Mouse (Mus musculus) cerebellum, postnatal 4 days (tissue): ENCODE data around the gene Robo3.

Experiments
- DNase-seq, 2 experiments: peaks; one replicate each; pipeline ENCODE4 v3.0.0; 2022; ENCODE audit warnings: low spot score in 2 of 2, mixed read lengths in 1 of 2

The Robo3 gene

DNA sequence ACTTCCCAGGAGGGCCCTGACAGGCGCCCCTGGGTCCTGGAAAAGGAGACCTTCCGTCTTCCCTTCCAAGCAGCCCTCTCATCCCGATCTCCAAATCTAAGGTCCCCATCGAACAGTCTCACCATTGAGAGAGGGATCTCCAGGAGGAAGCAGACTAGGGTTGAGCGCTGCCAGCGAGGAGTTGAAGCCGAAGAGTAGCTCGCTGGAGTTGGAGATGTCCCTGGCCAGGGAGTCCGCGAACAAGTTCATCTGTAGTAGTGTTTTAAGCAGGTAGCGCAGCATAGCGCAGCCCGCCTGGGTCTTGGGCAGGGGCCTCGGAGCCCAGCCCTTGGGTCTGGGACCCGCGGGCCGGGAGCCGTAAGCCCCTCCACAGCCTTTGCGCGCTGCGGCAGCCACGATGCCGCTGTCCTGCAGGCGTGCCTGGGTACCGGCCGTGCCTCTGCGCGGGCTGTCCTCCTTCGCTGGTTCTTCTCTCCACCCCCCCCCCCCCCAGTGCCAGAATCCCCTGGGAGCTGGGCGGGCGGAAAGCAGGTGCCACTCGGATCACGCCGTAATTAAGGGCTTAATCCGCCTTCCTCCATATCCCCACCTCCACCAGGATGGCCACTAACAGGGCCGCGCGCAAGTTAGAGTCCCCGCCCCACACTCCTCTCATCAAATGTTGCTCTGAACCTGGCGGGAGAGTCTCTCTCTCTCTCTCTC lies at the start of gene Robo3:
Robo3 (minus strand) TSS at position 527 of the 702 bp plus-strand sequence.
- DNase-seq, result no peak

DNA sequence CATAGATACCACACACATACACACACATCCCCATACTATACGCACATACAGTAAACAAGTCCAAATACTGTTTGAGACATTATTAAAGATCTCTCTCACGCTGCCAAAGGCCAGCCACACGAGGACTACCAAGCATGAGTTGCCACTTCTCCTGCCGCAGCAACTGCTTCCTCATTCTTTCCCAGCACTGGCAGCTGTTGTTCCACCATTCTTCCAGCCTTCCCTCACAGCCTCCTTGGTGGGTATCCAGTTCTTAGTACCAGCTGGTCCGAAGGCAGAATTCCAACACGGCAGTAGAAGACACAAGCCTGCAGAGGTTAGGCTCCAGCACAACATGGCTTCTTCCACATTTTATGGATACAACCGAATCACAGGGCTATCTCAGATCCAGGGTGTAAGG lies 41.9 kb upstream of the Robo3 start:
- DNase-seq, result no peak

DNA sequence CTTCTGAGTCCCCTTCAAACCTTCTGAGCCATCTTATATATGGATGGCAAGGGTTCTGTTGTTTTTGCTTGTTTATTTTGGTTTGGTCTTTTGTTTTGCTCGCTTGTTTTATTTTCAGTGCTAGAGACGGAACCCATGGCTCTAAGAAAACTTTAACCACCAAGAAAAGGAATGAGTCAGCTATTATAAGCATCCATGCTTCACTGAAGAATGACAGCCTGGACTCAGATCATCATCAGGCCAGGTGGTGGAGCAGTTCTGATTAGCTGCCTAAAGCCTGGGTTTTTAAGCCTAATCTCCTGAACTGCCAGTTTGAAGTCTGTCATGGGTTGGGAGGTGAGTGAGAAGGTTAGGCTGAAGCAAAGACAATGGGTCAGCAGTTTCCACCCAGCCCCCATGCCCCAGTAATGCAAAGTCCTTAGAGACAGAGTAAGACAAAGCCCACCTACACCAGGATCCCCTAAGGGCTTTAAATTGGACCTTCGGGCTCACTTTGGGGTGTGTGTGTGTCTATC lies 40.6 kb upstream of the Robo3 start:
- DNase-seq, result no peak

DNA sequence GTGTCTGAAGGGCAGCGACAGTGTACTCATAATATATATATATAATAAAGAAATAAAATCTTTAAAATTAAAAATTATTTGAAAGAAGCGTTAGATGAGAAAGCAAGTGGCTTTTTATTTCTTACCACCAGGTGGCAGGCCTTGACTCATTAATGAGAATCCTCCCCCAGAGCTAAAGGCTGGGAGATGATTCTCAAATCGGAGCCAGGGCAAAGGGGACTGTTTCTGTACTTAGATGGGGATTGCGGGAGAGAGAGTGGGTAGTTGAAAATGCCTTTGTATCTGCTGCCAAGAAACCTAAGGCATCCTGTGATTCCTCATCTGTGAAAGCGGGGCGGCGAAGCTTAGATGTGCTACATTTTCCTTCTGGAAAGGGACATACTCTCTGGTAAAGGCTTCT lies 29.7 kb upstream of the Robo3 start:
- peak in 1 of 2 experiments; percentile 43 for DNase-seq

DNA sequence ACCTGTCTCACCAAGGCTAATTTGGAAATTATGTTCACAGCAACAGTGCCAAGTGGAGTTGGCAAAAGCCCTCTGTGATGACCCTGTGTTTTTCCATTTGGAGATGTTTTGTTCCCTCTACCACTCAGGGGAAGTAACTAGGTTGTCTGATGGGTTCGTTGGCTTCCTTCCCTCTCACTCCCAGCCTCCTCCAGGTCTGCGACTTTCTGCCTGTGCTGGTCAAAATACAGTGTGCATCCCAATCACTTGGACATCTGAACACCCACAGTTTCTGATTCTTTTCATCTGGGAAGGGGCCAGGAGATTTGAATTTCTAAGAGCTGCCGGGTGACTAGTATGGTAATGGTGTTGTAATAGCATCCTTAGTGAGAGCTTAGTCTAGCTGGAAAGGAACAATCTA lies 28.5 kb upstream of the Robo3 start:
- no peak for DNase-seq

DNA sequence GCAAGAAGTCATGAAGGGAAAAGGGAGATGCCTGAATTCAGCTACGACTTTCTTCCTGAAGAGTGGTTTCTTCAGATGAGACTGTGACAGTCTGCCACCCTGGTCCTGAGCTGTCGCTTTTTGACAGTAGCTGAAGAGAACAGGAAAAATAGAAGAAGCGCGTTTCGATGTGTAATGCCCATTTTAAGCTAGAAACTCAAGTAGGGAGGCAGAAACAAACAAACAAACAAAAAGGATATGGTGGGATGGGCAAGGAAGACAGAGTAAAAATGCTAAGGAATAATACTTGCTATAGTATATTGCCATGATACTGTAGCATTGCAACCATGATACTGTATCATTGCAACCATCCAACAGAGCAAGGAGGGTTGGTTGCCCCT lies 27.9 kb upstream of the Robo3 start:
- no peak for DNase-seq

DNA sequence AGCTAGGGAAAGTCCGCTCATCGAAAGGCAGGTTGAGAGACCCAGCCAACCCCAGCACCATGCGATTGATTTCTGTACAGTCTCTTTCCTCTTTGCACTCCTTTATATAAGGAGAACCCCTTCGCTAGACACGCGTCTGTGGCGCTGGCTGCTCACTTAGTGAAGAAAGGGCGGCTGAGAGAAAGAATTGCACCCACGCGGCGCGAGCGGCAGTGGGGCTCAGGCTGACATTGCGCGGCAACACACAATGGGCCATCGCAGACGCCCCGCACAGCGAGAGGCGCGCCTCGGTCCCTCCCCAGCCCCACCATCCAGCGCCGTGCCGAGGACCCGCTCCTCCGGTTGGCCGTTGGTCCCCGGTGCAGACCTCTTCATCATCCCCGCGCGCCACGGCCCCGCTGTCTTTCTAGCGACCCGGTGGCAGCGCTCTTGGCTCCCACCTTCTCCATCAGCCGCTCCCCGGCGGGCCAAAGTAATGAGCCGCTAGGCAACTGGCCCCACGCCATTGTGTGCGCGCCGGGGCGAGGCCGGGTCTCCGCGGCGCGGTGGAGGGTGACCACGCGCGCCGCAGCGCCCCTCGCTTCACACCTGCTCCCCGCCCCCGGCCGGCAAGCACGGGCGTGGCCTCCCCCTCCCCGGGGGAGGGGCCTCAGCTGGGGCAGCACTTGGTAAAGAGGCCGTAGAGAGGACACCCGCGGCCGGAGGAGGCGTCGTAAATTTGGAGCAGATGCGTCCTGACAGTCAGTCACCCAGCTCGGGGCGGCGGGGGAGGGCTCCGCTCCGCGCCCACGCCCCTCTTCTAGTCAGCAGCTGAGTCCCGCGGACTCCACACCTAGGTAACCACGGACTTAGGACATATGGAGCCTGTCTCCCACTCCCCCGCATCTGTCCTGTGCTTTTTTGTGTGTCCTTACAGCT lies 27.3 kb upstream of the Robo3 start:
- DNase-seq, result peak; percentile 32 to 49

DNA sequence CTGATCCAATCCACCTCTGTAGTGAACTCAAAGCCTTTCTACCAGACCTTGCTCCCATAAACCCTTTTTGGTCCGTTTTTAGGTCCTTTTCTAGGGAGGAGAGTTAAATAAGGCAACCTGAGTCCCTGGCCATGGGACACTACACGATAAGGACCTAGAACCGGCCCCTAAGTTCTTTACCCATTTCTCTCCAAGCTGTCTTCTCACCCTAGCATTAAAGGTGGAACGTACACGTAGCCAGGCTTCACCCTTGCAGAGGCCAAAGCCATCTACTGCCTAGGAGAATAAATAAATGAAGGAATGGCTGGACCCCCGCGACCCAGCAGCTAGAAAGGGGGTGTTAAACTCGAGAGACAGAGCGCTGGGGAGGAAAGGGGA lies 26.6 kb upstream of the Robo3 start:
- no peak for DNase-seq

DNA sequence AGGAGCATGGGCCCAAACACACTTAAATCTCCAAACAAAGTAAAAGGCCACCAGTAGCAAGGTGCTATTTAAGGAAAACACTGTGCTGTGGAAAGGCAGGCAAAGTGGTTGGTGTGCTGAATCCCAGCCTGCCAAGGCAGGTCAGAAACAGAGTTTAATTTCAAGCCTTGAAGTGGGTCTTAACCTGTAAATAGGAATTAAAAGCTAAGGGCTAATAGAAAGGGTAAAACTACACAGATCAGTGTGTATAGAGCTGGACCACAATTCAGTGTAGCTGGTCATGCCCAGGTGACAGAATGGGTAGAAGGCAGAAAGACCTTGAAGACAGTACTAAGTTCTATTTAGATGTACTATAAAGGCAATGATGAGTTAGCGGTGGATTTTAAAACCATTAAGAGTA lies 24.1 kb upstream of the Robo3 start:
- no peak for DNase-seq

DNA sequence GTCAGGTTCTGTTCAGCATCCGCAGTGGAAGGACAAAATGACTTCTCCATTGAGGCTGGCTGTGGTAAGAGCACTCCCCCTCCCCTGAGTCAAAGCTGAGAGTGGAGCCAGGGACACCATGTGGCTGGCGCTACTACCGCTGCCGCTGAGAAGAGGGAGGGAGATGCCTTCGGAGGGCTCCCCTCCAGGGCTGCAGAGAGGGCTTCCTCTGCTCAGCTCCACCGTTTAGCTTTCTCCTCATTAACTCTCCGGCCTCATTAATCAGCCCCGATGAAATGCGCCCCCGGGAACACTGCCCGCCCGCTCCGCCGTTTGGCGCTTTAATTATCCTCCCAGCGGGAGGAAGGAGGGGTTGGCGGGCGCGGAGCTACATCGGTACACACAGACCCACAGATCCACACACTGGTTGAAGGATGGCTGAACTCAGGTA lies 23.4 kb upstream of the Robo3 start:
- peak; percentile 44 to 70 for DNase-seq

DNA sequence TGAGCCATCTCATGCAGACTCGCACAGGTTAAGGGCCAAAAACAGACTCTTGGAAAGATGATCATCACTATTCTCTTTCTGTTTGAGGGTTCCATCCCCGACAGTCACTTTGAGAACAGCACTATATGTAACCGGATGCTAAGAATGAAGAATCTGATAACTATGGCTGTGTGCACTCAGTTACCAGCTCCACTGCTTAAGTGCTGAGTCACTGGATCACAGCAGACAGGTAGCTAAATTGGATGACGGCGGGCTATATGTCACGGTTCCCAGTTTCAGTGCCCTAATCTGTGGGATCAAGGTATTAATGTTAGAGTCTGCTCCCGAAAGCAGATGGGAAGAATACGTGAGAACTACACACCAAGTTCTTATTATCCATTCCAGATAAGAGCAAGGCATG lies 22.8 kb upstream of the Robo3 start:
- DNase-seq, result no peak

DNA sequence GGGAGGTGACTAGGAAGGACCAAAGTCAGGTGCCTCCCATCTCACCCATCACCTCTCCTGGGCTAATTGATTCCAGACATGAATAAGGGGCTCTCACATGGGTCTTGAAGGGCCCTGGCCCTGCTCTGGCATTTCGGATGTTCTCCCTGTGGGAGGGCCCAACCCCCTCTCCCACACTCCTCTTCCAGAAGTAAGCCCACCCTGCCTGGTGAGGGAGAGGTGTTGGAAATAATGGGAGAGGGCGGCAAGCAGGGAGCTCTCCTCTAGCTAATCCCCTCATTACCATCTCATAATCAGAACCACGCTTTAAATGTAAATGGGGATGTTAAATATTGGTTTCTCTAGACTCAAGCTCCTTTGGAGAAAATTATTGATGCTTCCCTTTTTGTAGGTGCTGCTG lies 21.9 kb upstream of the Robo3 start:
- no peak for DNase-seq

DNA sequence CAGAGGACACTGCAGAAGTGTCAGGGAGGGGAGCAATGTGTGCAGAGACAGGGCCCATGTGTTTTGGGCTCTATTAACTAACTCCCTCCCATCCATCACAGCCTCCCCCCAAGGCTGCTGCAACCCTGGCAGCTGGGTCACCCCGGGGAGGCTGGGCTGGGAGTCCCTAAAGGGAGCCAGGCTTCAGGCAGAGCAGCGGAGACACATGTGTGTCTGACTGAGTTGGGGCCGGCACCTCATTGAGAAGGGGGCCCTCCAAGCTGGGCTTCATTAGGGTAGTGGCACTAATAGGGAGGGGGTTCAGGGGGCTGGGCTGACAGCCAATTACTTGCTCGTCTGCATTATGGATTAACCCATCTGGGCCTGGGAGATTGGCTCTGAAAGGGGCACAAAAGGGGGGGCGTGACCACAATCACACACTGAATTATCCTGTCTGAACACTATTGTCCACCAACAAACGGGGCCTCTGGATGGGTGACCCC lies 21.0 kb upstream of the Robo3 start:
- no peak for DNase-seq

DNA sequence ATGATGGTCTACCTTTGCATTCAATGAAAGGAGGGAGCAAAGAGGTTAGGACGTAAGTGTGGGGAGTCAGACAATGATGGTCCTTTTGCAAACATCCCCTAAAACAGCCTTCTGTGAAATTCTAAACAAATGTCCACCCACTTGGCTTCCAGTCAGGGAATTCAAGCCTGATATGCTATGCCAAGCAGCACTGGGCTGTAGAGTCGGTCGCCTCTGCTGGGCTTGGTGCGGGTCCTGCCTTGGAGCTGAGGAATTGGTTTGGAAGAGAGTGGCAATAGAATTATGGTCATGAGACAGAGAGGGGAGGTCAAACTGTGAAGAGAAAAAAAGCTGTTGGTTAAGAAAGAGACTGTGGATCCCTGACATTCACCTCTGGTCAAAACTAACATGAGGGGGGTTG lies 20.3 kb upstream of the Robo3 start:
- no peak for DNase-seq

DNA sequence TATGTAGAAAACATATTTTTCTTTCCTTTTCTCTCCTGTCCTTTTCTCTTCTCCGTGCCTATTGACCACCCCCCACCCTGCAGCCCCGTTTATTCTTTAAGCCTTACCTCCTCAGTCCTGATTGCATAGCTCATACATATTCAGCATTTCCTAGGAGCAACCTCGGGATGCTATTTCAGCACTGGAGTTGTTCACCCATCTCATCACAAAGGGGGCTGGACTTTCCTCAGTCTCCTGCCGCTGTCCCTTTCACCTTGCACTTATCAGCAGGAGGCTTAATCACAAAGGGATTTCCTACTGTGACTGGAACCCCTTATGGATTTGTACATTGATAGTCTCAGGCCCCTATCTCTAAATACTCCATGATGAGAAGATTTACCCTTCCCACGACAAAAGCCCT lies 19.4 kb upstream of the Robo3 start:
- DNase-seq, result no peak

DNA sequence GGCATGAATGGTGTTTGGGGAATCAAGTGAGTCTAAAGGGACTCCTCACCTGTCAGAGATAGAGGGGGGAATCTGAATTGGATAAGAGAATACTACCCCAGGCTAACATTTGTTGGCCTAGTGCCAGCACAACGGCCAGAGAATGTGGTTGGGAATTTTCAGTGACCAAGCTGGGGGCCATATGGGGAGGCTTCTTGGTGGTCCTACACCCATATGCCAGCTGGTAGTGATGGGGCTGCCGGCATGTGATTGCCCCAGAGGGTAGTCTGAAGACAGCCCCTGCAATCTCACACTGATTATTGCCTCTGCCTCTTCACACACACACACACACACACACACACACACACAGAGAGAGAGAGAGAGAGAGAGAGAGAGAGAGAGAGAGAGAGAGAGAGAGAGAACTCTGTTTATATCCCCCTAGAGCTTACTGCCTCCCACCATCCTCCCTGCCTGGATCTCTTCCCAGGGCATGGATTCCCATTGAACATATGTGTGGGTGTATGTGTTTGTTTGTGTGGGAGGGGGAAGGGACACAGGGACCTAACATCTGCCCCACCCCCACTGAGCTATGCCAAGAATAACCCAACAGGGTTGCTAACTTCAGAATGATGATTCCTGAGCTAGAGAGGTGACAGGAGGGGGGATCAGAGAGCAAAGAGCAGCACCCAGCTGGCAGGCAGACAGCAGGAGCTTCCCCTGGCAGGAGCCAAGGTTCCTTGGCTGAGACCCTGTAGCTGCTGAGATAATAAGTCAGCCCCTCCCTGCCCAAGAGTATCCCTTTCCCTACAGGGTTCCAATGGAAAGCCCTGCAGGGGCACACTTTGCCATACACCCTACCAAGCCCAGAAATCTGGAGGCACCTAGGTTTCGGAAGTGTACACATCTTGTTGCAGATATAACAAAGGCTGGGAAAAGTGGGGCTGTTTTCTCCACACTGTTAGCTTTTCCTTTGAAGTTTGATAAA lies 5.0 kb upstream of the Robo3 start:
- DNase-seq, result no peak

DNA sequence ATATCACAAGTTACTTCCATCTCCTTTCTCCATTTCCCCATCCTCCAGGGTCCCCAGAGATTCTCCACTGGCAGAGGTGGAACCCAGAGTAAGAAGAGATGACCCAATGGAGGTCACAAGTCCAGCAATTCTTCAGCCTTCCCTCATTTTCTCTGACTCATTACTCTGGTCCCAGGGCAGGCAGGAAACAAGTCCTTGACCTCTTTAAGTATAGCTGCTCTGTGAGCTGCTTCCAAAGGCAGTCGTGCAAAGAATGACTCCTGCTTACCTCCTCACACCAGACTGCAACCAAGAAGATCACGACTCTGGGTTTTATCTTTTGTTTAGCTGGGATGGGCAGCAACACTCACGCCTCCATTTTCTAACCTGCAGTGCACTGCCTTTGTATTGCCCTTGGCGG lies 2.6 kb upstream of the Robo3 start:
- no peak for DNase-seq

DNA sequence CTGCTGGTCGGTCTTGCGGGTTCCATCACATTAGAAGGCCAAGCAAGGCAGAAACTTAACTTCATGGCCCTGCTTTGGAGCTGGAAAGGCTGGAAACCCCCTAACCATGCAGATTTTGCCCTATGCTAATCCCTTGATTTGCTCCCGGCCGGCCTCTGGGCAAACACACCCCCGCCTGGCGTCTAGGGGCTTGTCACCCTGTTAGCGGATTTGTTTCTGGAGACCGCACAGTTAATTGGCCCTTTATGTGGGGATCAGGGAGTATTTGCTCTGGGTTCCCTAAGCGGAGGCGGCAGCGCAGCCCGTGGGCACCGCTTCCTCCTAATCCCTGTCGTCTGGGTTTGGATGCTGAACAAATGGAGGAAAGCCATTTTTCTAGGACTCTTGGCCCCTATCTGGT lies 1.9 kb upstream of the Robo3 start:
- no peak for DNase-seq

DNA sequence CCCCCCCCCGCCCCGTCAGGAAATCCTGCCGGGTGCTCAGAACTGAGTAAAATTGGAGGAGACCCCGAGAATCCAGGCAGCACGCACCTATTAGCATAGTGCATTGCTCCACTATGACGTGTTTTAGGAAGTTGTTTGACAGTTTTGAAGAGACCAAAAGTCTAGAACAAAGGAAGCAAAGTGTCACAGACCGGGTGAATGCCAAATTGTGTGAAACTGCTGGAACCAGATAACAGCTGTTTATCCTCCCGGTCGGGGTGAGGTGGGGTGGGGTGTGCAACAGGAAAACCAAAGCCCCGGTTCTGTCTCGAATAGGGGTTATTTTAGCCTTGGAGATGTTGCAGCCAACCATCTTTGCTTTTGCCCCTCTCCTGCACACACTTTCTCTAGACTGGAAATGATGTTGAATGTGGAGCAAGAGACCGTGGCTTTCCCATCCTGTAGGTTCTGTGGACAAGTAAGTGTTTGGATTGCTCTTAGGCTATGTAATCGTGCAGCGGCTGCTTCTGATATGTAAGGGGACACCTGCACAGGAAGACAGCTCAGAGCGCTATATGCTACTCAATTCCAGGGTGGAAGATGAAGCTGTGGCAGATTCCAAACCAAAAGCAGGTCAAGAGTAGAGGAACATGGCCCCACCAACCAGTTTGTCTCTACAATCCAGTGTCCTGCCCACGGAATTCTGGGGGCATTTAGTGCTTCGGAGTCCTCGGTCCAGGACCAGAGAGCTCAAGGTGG lies 946 bp upstream of the Robo3 start:
- no peak for DNase-seq

DNA sequence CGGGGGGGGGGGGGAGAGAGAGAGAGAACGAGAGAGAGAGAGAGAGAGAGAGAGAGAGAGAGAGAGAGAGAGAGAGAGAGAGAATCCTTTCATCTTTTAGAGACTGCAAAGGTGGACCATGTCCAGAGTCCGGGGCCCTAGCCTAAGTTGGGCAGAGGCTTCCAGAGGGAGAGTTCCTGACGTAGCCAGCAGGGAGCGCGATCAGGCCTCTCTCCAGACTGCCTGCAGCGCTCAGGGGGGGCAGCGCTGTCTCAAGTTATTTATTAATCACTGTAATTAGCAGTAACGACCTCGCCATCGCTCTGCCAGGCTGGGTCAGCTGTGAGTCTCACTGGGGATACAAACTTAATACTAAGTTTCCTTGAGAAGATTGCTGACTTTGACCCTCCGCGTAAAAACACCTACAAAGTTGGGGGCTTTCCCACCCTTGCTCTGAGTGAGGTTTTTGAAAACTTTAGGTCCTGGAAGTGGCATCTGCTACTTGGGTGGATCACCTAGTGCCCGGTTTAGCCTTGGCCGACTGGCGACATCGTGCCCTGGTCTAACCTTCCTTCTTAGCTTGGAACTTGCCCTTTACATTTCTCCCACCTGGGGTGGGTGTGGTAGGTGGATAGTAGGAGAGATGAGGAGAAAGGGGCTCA lies 900 bp downstream of the Robo3 start:
- DNase-seq, result no peak
